Mouse (Mus musculus): Measurements from ENCODE around the gene Aipl1. TPM values are rescaled to one million over a fixed set of nuclear protein-coding genes. Genes with fewer than 3 reads are reported as not detected.

The Aipl1 gene
- total and polyA plus RNA-seq, 3 experiments, result 0.04 TPM; not detected in 2

DNA sequence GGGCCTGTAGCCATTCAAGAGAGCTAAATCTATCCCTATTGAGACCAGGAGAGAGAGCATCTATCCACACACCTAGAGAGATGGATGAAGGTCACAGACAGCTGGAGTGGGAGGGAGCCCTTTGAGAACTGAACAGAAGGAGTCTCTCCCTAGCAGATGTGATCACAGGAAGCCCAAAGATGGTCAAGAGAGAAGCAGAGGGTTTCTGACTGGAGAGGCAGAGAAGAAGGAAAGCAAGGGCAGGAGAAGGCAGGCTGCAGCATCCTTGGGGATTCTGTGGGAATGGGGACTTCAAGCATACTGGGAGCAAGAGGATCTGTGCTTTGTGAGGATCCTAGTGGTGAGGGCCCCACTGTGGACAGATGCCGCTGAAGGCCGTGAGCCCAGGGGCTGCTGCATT lies 51.5 kb downstream of the Aipl1 start:
- Histone ChIP-seq H3K36me3 (ENCODE audit: control insufficient read depth, insufficient read depth, low read length) (no peaks in the 10 kb centered on the region), H3K4me3 (no peak overlapping the region), H3K27ac (no peak overlapping the region), H3K79me2 (replicated peaks; ENCODE audit: control insufficient read depth, insufficient read depth, low read length) (no peaks in the 10 kb centered on the region), H3K4me1 (ENCODE audit: control insufficient read depth, insufficient read depth, low read length) (no peaks in the 10 kb centered on the region), H3K27me3 (ENCODE audit: control insufficient read depth, insufficient read depth, low read length) (no peaks in the 10 kb centered on the region), H3K9ac (ENCODE audit: low read depth, low read length) (no peak overlapping the region)
- DNase-seq, result no peak
- 78% methylated on average over 2 of the region's 2 CpGs for WGBS
- no peak for TF ChIP-seq EP300 (IDR thresholded peaks at IDR 0.05; ENCODE audit: insufficient read depth, low read depth, low read length)
- no peak for TF ChIP-seq CTCF (IDR thresholded peaks at IDR 0.05)
- TF ChIP-seq POLR2A (IDR thresholded peaks at IDR 0.05; ENCODE audit: insufficient read depth, low read depth, low read length), result no peak
- intact Hi-C loops (cut with DNase I), result no loop called here

DNA sequence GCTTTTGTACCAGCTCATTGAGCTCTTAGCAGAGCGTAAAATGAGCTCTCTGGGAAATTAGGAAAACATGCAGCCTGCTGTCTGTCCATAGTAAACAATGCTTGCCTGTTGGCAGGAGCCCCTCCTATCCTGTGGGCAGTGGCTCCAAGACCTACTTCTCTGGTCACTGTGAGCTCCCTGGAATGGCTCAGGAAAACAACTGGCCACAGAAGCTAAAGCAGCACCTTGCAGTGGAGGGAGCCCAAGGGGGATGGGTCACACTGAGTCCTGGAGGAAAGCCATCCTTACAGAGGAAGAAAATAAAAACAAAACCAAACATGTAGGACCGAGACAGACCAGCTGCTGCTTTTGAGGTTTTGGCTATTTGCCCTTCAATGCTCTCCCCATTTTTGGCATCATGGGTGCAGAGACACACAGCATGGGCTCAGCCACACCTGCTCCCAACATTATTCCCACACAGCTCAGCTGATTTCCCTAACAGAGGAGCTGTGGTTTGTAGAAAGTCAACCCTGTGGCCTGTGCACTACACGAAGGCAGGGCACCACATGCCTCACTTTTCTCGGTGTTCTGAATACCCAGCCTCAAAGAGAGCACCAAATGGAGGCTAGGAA lies 52.1 kb downstream of the Aipl1 start:
- H3K4me1 ChIP-seq (ENCODE audit: control insufficient read depth, insufficient read depth, low read length), result no peaks in the 10 kb centered on the region
- H3K27ac ChIP-seq, result no peak overlapping the region
- WGBS, result 39% methylated on average over 4 of the region's 4 CpGs
- H3K27me3 ChIP-seq (ENCODE audit: control insufficient read depth, insufficient read depth, low read length), result no peaks in the 10 kb centered on the region
- no peaks in the 10 kb centered on the region for H3K36me3 ChIP-seq (ENCODE audit: control insufficient read depth, insufficient read depth, low read length)
- TF ChIP-seq CTCF (IDR thresholded peaks at IDR 0.05) (no peak), POLR2A (IDR thresholded peaks at IDR 0.05; ENCODE audit: insufficient read depth, low read depth, low read length) (no peak), EP300 (IDR thresholded peaks at IDR 0.05; ENCODE audit: insufficient read depth, low read depth, low read length) (no peak)
- intact Hi-C loops (cut with DNase I), result no loop called here
- H3K79me2 ChIP-seq (replicated peaks; ENCODE audit: control insufficient read depth, insufficient read depth, low read length), result no peaks in the 10 kb centered on the region
- H3K4me3 ChIP-seq, result no peak overlapping the region
- DNase-seq, result no peak
- H3K9ac ChIP-seq (ENCODE audit: low read depth, low read length), result no peak overlapping the region

DNA sequence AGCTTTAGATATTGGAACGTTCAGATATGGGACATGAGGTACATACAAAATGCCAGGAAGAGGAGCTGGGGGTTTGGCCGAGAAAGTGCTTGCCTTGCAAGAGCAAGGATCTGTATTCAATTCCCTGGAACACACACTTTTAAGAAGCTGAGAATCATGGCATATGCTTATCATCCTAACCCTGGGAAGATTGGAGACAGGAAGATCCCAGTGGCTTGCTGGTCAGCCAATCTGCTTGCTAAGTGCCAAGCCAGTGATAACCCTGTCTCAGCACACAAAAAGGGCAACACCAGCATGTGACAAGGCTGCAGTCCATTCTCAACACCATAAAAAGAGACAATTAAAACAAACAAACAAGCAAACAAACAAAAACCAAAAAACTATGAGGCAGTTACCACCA lies 53.2 kb downstream of the Aipl1 start:
- no peak overlapping the region for H3K9ac ChIP-seq (ENCODE audit: low read depth, low read length)
- no peaks in the 10 kb centered on the region for H3K79me2 ChIP-seq (replicated peaks; ENCODE audit: control insufficient read depth, insufficient read depth, low read length)
- no peak overlapping the region for H3K27ac ChIP-seq
- no peaks in the 10 kb centered on the region for H3K36me3 ChIP-seq (ENCODE audit: control insufficient read depth, insufficient read depth, low read length)
- intact Hi-C loops (cut with DNase I), result no loop called here
- TF ChIP-seq EP300 (IDR thresholded peaks at IDR 0.05; ENCODE audit: insufficient read depth, low read depth, low read length), result no peak
- TF ChIP-seq POLR2A (IDR thresholded peaks at IDR 0.05; ENCODE audit: insufficient read depth, low read depth, low read length), result no peak
- no peak for TF ChIP-seq CTCF (IDR thresholded peaks at IDR 0.05)
- 37% methylated on average over 2 of the region's 2 CpGs for WGBS
- no peaks in the 10 kb centered on the region for H3K4me1 ChIP-seq (ENCODE audit: control insufficient read depth, insufficient read depth, low read length)
- no peak for DNase-seq
- no peak overlapping the region for H3K4me3 ChIP-seq
- H3K27me3 ChIP-seq (ENCODE audit: control insufficient read depth, insufficient read depth, low read length), result no peaks in the 10 kb centered on the region

Other genes starting within 250 kb of the Aipl1 start
- gene Pimreg, start 4.5 kb upstream of the Aipl1 start, total RNA-seq (2021), result under 1 TPM in 1 of 2 experiments, not detected in 1; 0.75 TPM
- 0.45 and 0.73 TPM in 2 replicates for gene Pimreg, start 4.5 kb upstream of the Aipl1 start, polyA plus RNA-seq (2012; rRNA removed)
- 1 to 10 TPM; 1.2 to 2.0 TPM for gene Pitpnm3, start 98.3 kb upstream of the Aipl1 start, total RNA-seq (2021)
- 5.1 TPM in 2 replicates for gene Pitpnm3, start 98.3 kb upstream of the Aipl1 start, polyA plus RNA-seq (2012; rRNA removed)
- gene Gm43951, start 169.3 kb upstream of the Aipl1 start, total RNA-seq (2021), result under 1 TPM; 0.13 to 0.25 TPM
- gene Gm43951, start 169.3 kb upstream of the Aipl1 start, polyA plus RNA-seq (2012; rRNA removed), result 0.14 and 0.18 TPM in 2 replicates
- gene 4933427D14Rik, start 169.9 kb upstream of the Aipl1 start, total RNA-seq (2021), result 1 to 10 TPM; 2.0 to 2.3 TPM
- gene 4933427D14Rik, start 169.9 kb upstream of the Aipl1 start, polyA plus RNA-seq (2012; rRNA removed), result 2.0 and 2.8 TPM in 2 replicates
- gene Txndc17, start 170.0 kb upstream of the Aipl1 start, total RNA-seq (2021), result 10 to 100 TPM; 39.0 to 43.7 TPM
- gene Txndc17, start 170.0 kb upstream of the Aipl1 start, polyA plus RNA-seq (2012; rRNA removed), result 37.6 and 50.9 TPM in 2 replicates
- 10 to 100 TPM in 1 of 2 experiments, 1 to 10 TPM in 1; 9.6 to 10.9 TPM for gene Med31, start 178.1 kb upstream of the Aipl1 start, total RNA-seq (2021)
- 9.1 and 10.8 TPM in 2 replicates for gene Med31, start 178.1 kb upstream of the Aipl1 start, polyA plus RNA-seq (2012; rRNA removed)
- gene Slc13a5, start 229.7 kb upstream of the Aipl1 start, total RNA-seq (2021), result not detected
- gene Slc13a5, start 229.7 kb upstream of the Aipl1 start, polyA plus RNA-seq (2012; rRNA removed), result 0.06 and 0.09 TPM in 2 replicates